Mouse (Mus musculus): Measurements from ENCODE around the gene Atf5. TPM values are rescaled to one million over a fixed set of nuclear protein-coding genes. Genes with fewer than 3 reads are reported as not detected.

Atf5 gene
- total and polyA plus RNA-seq, 3 experiments, result 13.4 to 82.3 (median 71.1) TPM

Other genes with a start within 250 kb of the Atf5 start
Only the 20 nearest of the 25 such genes appear.
- 1.1 and 1.5 TPM in 2 replicates for gene Myh14, start 145.8 kb downstream of the Atf5 start, total RNA-seq (2012; rRNA removed)
- 0.09 and 0.12 TPM in 2 replicates for gene Myh14, start 145.8 kb downstream of the Atf5 start, total RNA-seq (2014; rRNA removed)
- gene Myh14, start 145.8 kb downstream of the Atf5 start, polyA plus RNA-seq (2012; ENCODE audit: insufficient read length, low read depth), result 0.60 and 0.89 TPM in 2 replicates
- not detected in 2 replicates for gene Izumo2, start 107.9 kb downstream of the Atf5 start, total RNA-seq (2012; rRNA removed)
- not detected in 2 replicates for gene Izumo2, start 107.9 kb downstream of the Atf5 start, total RNA-seq (2014; rRNA removed)
- not detected in 2 replicates for gene Izumo2, start 107.9 kb downstream of the Atf5 start, polyA plus RNA-seq (2012; ENCODE audit: insufficient read length, low read depth)
- 27.6 and 30.0 TPM in 2 replicates for gene Vrk3, start 68.2 kb downstream of the Atf5 start, total RNA-seq (2012; rRNA removed)
- 29.5 and 34.2 TPM in 2 replicates for gene Vrk3, start 68.2 kb downstream of the Atf5 start, total RNA-seq (2014; rRNA removed)
- 42.3 and 50.4 TPM in 2 replicates for gene Vrk3, start 68.2 kb downstream of the Atf5 start, polyA plus RNA-seq (2012; ENCODE audit: insufficient read length, low read depth)
- 9.3 and 9.6 TPM in 2 replicates for gene Zfp473, start 65.6 kb downstream of the Atf5 start, total RNA-seq (2012; rRNA removed)
- 10.0 and 10.5 TPM in 2 replicates for gene Zfp473, start 65.6 kb downstream of the Atf5 start, total RNA-seq (2014; rRNA removed)
- gene Zfp473, start 65.6 kb downstream of the Atf5 start, polyA plus RNA-seq (2012; ENCODE audit: insufficient read length, low read depth), result 6.8 and 8.7 TPM in 2 replicates
- 93.2 and 101 TPM in 2 replicates for gene Nup62, start 570 bp downstream of the Atf5 start, total RNA-seq (2012; rRNA removed)
- 84.1 and 93.3 TPM in 2 replicates for gene Nup62, start 570 bp downstream of the Atf5 start, total RNA-seq (2014; rRNA removed)
- 146 and 151 TPM in 2 replicates for gene Nup62, start 570 bp downstream of the Atf5 start, polyA plus RNA-seq (2012; ENCODE audit: insufficient read length, low read depth)
- 42.2 and 57.5 TPM in 2 replicates for gene Il4i1, start 271 bp downstream of the Atf5 start, total RNA-seq (2012; rRNA removed)
- gene Il4i1, start 271 bp downstream of the Atf5 start, total RNA-seq (2014; rRNA removed), result 11.8 and 17.6 TPM in 2 replicates
- 49.2 and 58.2 TPM in 2 replicates for gene Il4i1, start 271 bp downstream of the Atf5 start, polyA plus RNA-seq (2012; ENCODE audit: insufficient read length, low read depth)
- gene Akt1s1, start 32.3 kb upstream of the Atf5 start, total RNA-seq (2012; rRNA removed), result 21.7 and 24.2 TPM in 2 replicates
- 8.5 and 9.5 TPM in 2 replicates for gene Akt1s1, start 32.3 kb upstream of the Atf5 start, total RNA-seq (2014; rRNA removed)
- gene Akt1s1, start 32.3 kb upstream of the Atf5 start, polyA plus RNA-seq (2012; ENCODE audit: insufficient read length, low read depth), result 23.3 and 23.4 TPM in 2 replicates
- 32.4 and 40.5 TPM in 2 replicates for gene Tbc1d17, start 32.4 kb upstream of the Atf5 start, total RNA-seq (2012; rRNA removed)
- gene Tbc1d17, start 32.4 kb upstream of the Atf5 start, total RNA-seq (2014; rRNA removed), result 31.9 and 35.5 TPM in 2 replicates
- gene Tbc1d17, start 32.4 kb upstream of the Atf5 start, polyA plus RNA-seq (2012; ENCODE audit: insufficient read length, low read depth), result 38.5 and 41.9 TPM in 2 replicates
- gene Pnkp, start 40.5 kb upstream of the Atf5 start, total RNA-seq (2012; rRNA removed), result 35.9 and 41.6 TPM in 2 replicates
- 14.8 and 15.3 TPM in 2 replicates for gene Pnkp, start 40.5 kb upstream of the Atf5 start, total RNA-seq (2014; rRNA removed)
- 20.7 and 22.2 TPM in 2 replicates for gene Pnkp, start 40.5 kb upstream of the Atf5 start, polyA plus RNA-seq (2012; ENCODE audit: insufficient read length, low read depth)
- 11.5 and 16.8 TPM in 2 replicates for gene Ptov1, start 53.1 kb upstream of the Atf5 start, total RNA-seq (2012; rRNA removed)
- gene Ptov1, start 53.1 kb upstream of the Atf5 start, total RNA-seq (2014; rRNA removed), result 5.7 and 7.8 TPM in 2 replicates
- gene Ptov1, start 53.1 kb upstream of the Atf5 start, polyA plus RNA-seq (2012; ENCODE audit: insufficient read length, low read depth), result 15.5 and 21.0 TPM in 2 replicates
- 56.7 and 57.6 TPM in 2 replicates for gene Med25, start 76.1 kb upstream of the Atf5 start, total RNA-seq (2012; rRNA removed)
- gene Med25, start 76.1 kb upstream of the Atf5 start, total RNA-seq (2014; rRNA removed), result 18.4 and 20.8 TPM in 2 replicates
- 67.4 and 75.4 TPM in 2 replicates for gene Med25, start 76.1 kb upstream of the Atf5 start, polyA plus RNA-seq (2012; ENCODE audit: insufficient read length, low read depth)
- gene Fuz, start 79.4 kb upstream of the Atf5 start, total RNA-seq (2012; rRNA removed), result 12.2 and 16.9 TPM in 2 replicates
- gene Fuz, start 79.4 kb upstream of the Atf5 start, total RNA-seq (2014; rRNA removed), result 16.1 and 16.7 TPM in 2 replicates
- gene Fuz, start 79.4 kb upstream of the Atf5 start, polyA plus RNA-seq (2012; ENCODE audit: insufficient read length, low read depth), result 15.9 and 17.1 TPM in 2 replicates
- 53.4 and 61.1 TPM in 2 replicates for gene Ap2a1, start 112.8 kb upstream of the Atf5 start, total RNA-seq (2012; rRNA removed)
- gene Ap2a1, start 112.8 kb upstream of the Atf5 start, total RNA-seq (2014; rRNA removed), result 35.7 and 38.5 TPM in 2 replicates
- gene Ap2a1, start 112.8 kb upstream of the Atf5 start, polyA plus RNA-seq (2012; ENCODE audit: insufficient read length, low read depth), result 52.6 and 56.3 TPM in 2 replicates
- gene Tsks, start 126.5 kb upstream of the Atf5 start, total RNA-seq (2012; rRNA removed), result 0.08 TPM in 1 of 2 replicates, not detected in the other
- gene Tsks, start 126.5 kb upstream of the Atf5 start, total RNA-seq (2014; rRNA removed), result not detected in 2 replicates
- gene Tsks, start 126.5 kb upstream of the Atf5 start, polyA plus RNA-seq (2012; ENCODE audit: insufficient read length, low read depth), result not detected in 2 replicates
- gene Cpt1c, start 158.2 kb upstream of the Atf5 start, total RNA-seq (2012; rRNA removed), result 3.6 and 4.5 TPM in 2 replicates
- 10.2 and 10.3 TPM in 2 replicates for gene Cpt1c, start 158.2 kb upstream of the Atf5 start, total RNA-seq (2014; rRNA removed)
- gene Cpt1c, start 158.2 kb upstream of the Atf5 start, polyA plus RNA-seq (2012; ENCODE audit: insufficient read length, low read depth), result 10.4 and 12.7 TPM in 2 replicates
- 340 and 407 TPM in 2 replicates for gene Prmt1, start 169.9 kb upstream of the Atf5 start, total RNA-seq (2012; rRNA removed)
- 220 and 231 TPM in 2 replicates for gene Prmt1, start 169.9 kb upstream of the Atf5 start, total RNA-seq (2014; rRNA removed)
- gene Prmt1, start 169.9 kb upstream of the Atf5 start, polyA plus RNA-seq (2012; ENCODE audit: insufficient read length, low read depth), result 608 and 642 TPM in 2 replicates
- 56.5 and 65.0 TPM in 2 replicates for gene Irf3, start 181.0 kb upstream of the Atf5 start, total RNA-seq (2012; rRNA removed)
- gene Irf3, start 181.0 kb upstream of the Atf5 start, total RNA-seq (2014; rRNA removed), result 33.5 and 39.0 TPM in 2 replicates
- 79.7 and 87.7 TPM in 2 replicates for gene Irf3, start 181.0 kb upstream of the Atf5 start, polyA plus RNA-seq (2012; ENCODE audit: insufficient read length, low read depth)
- 11.8 and 12.0 TPM in 2 replicates for gene Bcl2l12, start 182.1 kb upstream of the Atf5 start, total RNA-seq (2012; rRNA removed)
- gene Bcl2l12, start 182.1 kb upstream of the Atf5 start, total RNA-seq (2014; rRNA removed), result 9.2 and 9.8 TPM in 2 replicates
- gene Bcl2l12, start 182.1 kb upstream of the Atf5 start, polyA plus RNA-seq (2012; ENCODE audit: insufficient read length, low read depth), result 10.8 and 12.6 TPM in 2 replicates
- 15.5 and 18.2 TPM in 2 replicates for gene Scaf1, start 199.7 kb upstream of the Atf5 start, total RNA-seq (2012; rRNA removed)
- 5.4 and 6.1 TPM in 2 replicates for gene Scaf1, start 199.7 kb upstream of the Atf5 start, total RNA-seq (2014; rRNA removed)
- gene Scaf1, start 199.7 kb upstream of the Atf5 start, polyA plus RNA-seq (2012; ENCODE audit: insufficient read length, low read depth), result 38.9 and 41.9 TPM in 2 replicates
- 5.0 and 10.6 TPM in 2 replicates for gene Rras, start 201.3 kb upstream of the Atf5 start, total RNA-seq (2012; rRNA removed)
- gene Rras, start 201.3 kb upstream of the Atf5 start, total RNA-seq (2014; rRNA removed), result 6.6 and 7.2 TPM in 2 replicates
- 18.5 and 19.8 TPM in 2 replicates for gene Rras, start 201.3 kb upstream of the Atf5 start, polyA plus RNA-seq (2012; ENCODE audit: insufficient read length, low read depth)

Data from CH12.LX (cell line).